Mouse (Mus musculus) liver, adult 2 months (tissue): ENCODE data around the gene Plcb1.

Experiments
- CTCF ChIP-seq: fragments of 200-500 bp; IDR thresholded peaks from 2 replicates; pipeline ENCODE4 v1.5.1; 2011; ENCODE audit warnings: low read depth, low read length, control low read depth
- POLR2A ChIP-seq: fragments of 200-500 bp; IDR thresholded peaks from 2 replicates; pipeline ENCODE4 v1.6.1; 2011; ENCODE audit warnings: low read length, control low read depth; ENCODE audit not compliant: insufficient read depth; ENCODE audit errors: extremely low read depth

- no peak for TF ChIP-seq CTCF
- TF ChIP-seq POLR2A: no peak
Observed at GRCm38 (mm10) chr2:135503328-135503997, 717.6 kb downstream of the Plcb1 start.
